Mouse (Mus musculus) left cerebral cortex, adult 2 months (tissue): ENCODE results near the gene Slc25a12. TPM values are rescaled to one million over a fixed set of nuclear protein-coding genes. Genes with fewer than 3 reads are reported as not detected.
"Not testable (repeated sequence)": the region's sequence is repeated elsewhere in the genome, so short reads cannot be mapped to it uniquely, and the experiment has no call there.

Source experiments
- DNase-seq, 2 experiments: peaks; one replicate each; pipeline ENCODE4 v3.0.0; 2021 to 2022; ENCODE audit warnings: low spot score in 2 of 2, mixed read lengths in 1 of 2; ENCODE audit errors: extremely low spot score in 1 of 2
- H3K27ac ChIP-seq: fragments of 200-600 bp; 2 replicates; pipeline ENCODE4 v1.8.1; 2022
- H3K4me3 ChIP-seq: fragments of 200-600 bp; 2 replicates; pipeline ENCODE4 v1.8.1; 2022
- CTCF ChIP-seq: fragments of 200-600 bp; IDR thresholded peaks from 2 replicates; pipeline ENCODE4 v1.8.1; 2022; ENCODE audit warnings: antibody characterized with exemption, mild to moderate bottlenecking, moderate library complexity
- intact Hi-C: fragments of 180-260 bp; cut with DNase I; formaldehyde crosslinking; loops from one replicate; pipeline ENCODE4 v1.15.1; 2025
- long read RNA-seq, 2 experiments: library from polyadenylated mRNA; stranded (forward); transcript quantifications; one replicate each; pipeline ENCODE4 v2.0.0; 2021; ENCODE audit warnings: borderline mapping rate in 2 of 2
- total RNA-seq, 2 experiments: library from RNA; stranded (reverse); gene quantifications; 2 replicates each; pipeline ENCODE4 v1.2.3; 2021

The Slc25a12 gene
- total RNA-seq = 100 to 1,000 TPM; 150 to 153 TPM
- long read RNA-seq, experiment 1, full-length matches to known transcripts = 123 of 158 reads
- long read RNA-seq, experiment 1, partial matches to known transcripts = 16 of 158 reads
- long read RNA-seq, experiment 1, other reads (novel, unspliced or antisense) = 19 of 158 reads
- long read RNA-seq, experiment 2, full-length matches to known transcripts = 73 of 103 reads
- long read RNA-seq, experiment 2, partial matches to known transcripts = 18 of 103 reads
- long read RNA-seq, experiment 2, other reads (novel, unspliced or antisense) = 12 of 103 reads

- H3K27ac ChIP-seq = peak within 1 kb of the TSS; percentile 96
- TF ChIP-seq CTCF = no peak
- DNase-seq = peak; percentile 68 to 72
- intact Hi-C loops = loop anchor here (2.0 kb wide), 1 partner anchor 21 kb away; the partner anchor contains the start of gene Hat1
- H3K4me3 ChIP-seq = peak within 1 kb of the TSS; percentile 81
Measured at GRCm38 (mm10) chr2:71367125-71367880, at the start of gene Slc25a12. Gene Slc25a12, minus strand, starts transcription at chr2:71367749.

GRCm38 (mm10) chr2:71405613-71406012 is 38.1 kb upstream of the Slc25a12 start:
- H3K27ac ChIP-seq = no peak overlapping the region
- no peak for DNase-seq
- intact Hi-C loops = no loop called here
- no peak overlapping the region for H3K4me3 ChIP-seq
- no peak for TF ChIP-seq CTCF

GRCm38 (mm10) chr2:71389864-71390263 is 22.3 kb upstream of the Slc25a12 start:
- Histone ChIP-seq H3K27ac (no peak overlapping the region), H3K4me3 (peak overlapping the region; percentile 77)
- intact Hi-C loops = loop anchor here (2.0 to 10.0 kb wide), 2 partner anchors 23 to 425 kb away; partner anchors contain the start of gene Slc25a12
- no peak for TF ChIP-seq CTCF
- DNase-seq = no peak

- Histone ChIP-seq H3K27ac (no peak within 1 kb of the TSS), H3K4me3 (peak within 1 kb of the TSS; percentile 77)
- TF ChIP-seq CTCF = no peak
- DNase-seq = peak; percentile 94 to 95
- intact Hi-C loops = loop anchor here (2.0 kb wide), 1 partner anchor 22 kb away; the partner anchor contains the start of gene Slc25a12
Measured at GRCm38 (mm10) chr2:71388951-71389763, 21.6 kb upstream of the Slc25a12 start, which contains the start of gene Hat1. Gene Hat1, plus strand, starts transcription at chr2:71388958.

- intact Hi-C loops = loop anchor here (2.0 kb wide), 1 partner anchor 21 kb away; the partner anchor contains the start of gene Slc25a12
- DNase-seq = no peak
- no peak for TF ChIP-seq CTCF
- Histone ChIP-seq H3K27ac (no peak overlapping the region), H3K4me3 (no peak overlapping the region)
Measured at GRCm38 (mm10) chr2:71387766-71388165, 20.2 kb upstream of the Slc25a12 start.

GRCm38 (mm10) chr2:71383890-71384289 is 16.3 kb upstream of the Slc25a12 start:
- Histone ChIP-seq H3K27ac (no peak overlapping the region), H3K4me3 (no peak overlapping the region)
- intact Hi-C loops = no loop called here
- no peak for DNase-seq
- no peak for TF ChIP-seq CTCF

- no peak for TF ChIP-seq CTCF
- no peak for DNase-seq
- intact Hi-C loops = no loop called here
Measured at GRCm38 (mm10) chr2:71381962-71382361, 14.4 kb upstream of the Slc25a12 start.

GRCm38 (mm10) chr2:71377426-71377825 is 9.9 kb upstream of the Slc25a12 start:
- Histone ChIP-seq H3K4me3 (no peak overlapping the region), H3K27ac (no peak overlapping the region)

More at GRCm38 (mm10) chr2:71381962-71382361, 14.4 kb upstream of the Slc25a12 start:
- H3K4me3 ChIP-seq = no peak overlapping the region
- H3K27ac ChIP-seq = no peak overlapping the region

GRCm38 (mm10) chr2:71376433-71376906 is 8.9 kb upstream of the Slc25a12 start:
- Histone ChIP-seq H3K4me3 (no peak overlapping the region), H3K27ac (no peak overlapping the region)
- TF ChIP-seq CTCF = no peak
- no peak for DNase-seq
- intact Hi-C loops = no loop called here

More at GRCm38 (mm10) chr2:71377426-71377825, 9.9 kb upstream of the Slc25a12 start:
- DNase-seq = no peak
- intact Hi-C loops = no loop called here
- TF ChIP-seq CTCF = no peak

- intact Hi-C loops = no loop called here
- no peak for TF ChIP-seq CTCF
- DNase-seq = no peak
Measured at GRCm38 (mm10) chr2:71374275-71375155, 7.0 kb upstream of the Slc25a12 start.

GRCm38 (mm10) chr2:71372261-71372660 is 4.7 kb upstream of the Slc25a12 start:
- H3K27ac ChIP-seq, H3K4me3 ChIP-seq, intact Hi-C loops, DNase-seq: not testable (repeated sequence)

More at GRCm38 (mm10) chr2:71374275-71375155, 7.0 kb upstream of the Slc25a12 start:
- Histone ChIP-seq H3K27ac (no peak overlapping the region), H3K4me3 (no peak overlapping the region)
